Mouse (Mus musculus) adrenal gland, adult (tissue): ENCODE data around the gene Nup50.
A peak's percentile ranks its signal among the peaks of the same experiment; 100 is the strongest.

Source experiments
- DNase-seq, 2 experiments: peaks; one replicate each; pipeline ENCODE4 v3.0.0; 2022 to 2023; ENCODE audit warnings: low spot score in 1 of 2; ENCODE audit not compliant: inconsistent age in 2 of 2

The Nup50 gene

GRCm38 (mm10) chr15:84987874-84988825 is 64.9 kb downstream of the Nup50 start, which contains the start of gene 5031439G07Rik:
Gene 5031439G07Rik (minus strand): TSS chr15:84988551.
- DNase-seq = peak; percentile 95 to 96

- no peak for DNase-seq
Observed at GRCm38 (mm10) chr15:84989098-84989497, 65.9 kb downstream of the Nup50 start.

GRCm38 (mm10) chr15:84989771-84990170 is 66.6 kb downstream of the Nup50 start:
- no peak for DNase-seq
